Mouse (Mus musculus) liver, adult (tissue): ENCODE data around the gene Gstt3.
A peak's percentile ranks its signal among the peaks of the same experiment; 100 is the strongest.

Source experiments
- GATA4 ChIP-seq: IDR thresholded peaks from 2 replicates; pipeline ENCODE4 v1.6.1; 2014; ENCODE audit warnings: mild to moderate bottlenecking, low read length; ENCODE audit not compliant: insufficient replicate concordance

Gstt3 gene

DNA sequence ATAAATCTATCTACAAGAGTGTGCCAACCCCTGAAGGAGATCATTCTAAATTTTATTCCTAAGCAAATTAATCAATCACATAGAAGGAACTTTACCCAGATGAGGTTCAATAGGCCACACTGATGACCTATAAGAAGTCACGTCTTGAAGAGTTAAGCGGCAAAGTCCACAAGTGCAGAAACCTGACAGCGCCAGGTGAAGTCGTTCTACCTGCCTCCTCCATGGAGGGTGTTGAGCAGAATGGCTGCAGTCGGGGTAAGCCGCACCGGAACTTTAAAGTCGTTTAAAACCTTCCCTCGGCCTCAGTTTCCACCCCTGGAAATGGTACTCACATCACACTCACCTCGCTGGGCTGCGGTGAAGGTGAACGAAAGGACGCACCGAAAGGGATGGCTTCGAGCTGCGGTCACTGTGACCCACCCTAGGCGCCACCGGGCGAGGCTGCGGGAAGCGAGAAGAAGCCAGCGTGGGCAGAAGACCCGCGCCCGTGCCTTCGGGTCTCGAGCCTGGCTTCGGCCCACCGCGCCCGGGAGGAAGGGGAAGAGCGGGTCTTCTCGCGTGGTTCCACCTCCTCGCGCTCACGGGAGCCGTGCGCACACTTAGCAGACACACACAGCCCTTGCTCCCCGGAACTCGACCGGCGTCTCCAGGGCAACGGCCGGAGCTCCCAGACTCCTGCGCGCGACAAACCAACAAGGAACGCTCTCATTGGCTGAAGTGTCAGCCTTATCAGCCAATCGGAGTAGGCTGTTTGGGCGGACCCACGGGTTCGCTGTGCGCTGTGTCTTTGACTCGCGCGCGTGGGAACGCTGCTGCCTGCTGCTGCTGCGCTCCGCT is 17.3 kb downstream of the Gstt3 start, which contains the start of gene Cabin1:
TSS of gene Cabin1 (minus strand) at position 660 of the 837 bp plus-strand sequence.
- peak; percentile 67; the same call in 1 of the 2 replicates for TF ChIP-seq GATA4

DNA sequence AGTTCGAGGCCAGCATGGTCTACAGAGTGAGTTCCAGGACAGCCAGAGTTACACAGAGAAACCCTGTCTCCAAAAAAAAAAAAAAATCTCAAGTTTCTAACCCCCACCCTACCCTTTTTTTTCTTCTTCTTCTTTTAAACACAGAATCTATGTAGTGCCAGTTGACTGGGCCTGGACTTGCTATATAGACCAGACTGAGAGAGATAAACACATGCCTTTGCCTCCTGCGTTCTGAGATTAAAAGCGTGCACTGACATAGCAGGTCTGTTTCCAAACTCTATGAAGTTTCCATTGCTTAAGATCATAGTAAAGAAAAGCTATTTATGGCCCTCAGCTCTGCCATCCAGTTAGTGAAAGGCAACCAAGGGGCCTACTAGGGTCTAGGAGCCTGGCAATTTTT is 18.8 kb downstream of the Gstt3 start:
- TF ChIP-seq GATA4 = no peak

- no peak for TF ChIP-seq GATA4
Observed at GRCm38 (mm10) chr10:75760311-75760710, 20.9 kb downstream of the Gstt3 start.

DNA sequence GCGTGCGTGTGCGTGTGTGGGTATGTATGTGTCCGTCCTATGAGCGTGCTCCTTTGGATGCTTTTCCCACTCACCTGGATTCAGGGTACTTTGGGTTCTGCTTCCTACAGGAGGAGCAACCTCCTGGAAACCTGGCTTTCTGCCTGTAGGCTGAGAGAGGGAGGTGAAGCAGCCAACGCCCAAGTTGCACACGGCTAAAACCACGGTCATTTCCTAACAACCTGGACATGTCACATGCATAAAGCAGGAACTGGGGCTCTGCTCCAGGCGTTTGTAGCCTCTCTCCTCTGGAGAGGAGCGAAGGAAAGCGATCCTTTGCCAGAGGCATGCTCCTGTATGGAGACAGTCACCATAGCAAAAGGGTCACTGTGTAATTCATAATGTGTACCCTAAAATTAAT is 24.5 kb downstream of the Gstt3 start:
- no peak for TF ChIP-seq GATA4

- TF ChIP-seq GATA4 = no peak
Observed at GRCm38 (mm10) chr10:75744017-75744416, 37.2 kb downstream of the Gstt3 start.

- no peak for TF ChIP-seq GATA4
Observed at GRCm38 (mm10) chr10:75743369-75743768, 37.8 kb downstream of the Gstt3 start.

DNA sequence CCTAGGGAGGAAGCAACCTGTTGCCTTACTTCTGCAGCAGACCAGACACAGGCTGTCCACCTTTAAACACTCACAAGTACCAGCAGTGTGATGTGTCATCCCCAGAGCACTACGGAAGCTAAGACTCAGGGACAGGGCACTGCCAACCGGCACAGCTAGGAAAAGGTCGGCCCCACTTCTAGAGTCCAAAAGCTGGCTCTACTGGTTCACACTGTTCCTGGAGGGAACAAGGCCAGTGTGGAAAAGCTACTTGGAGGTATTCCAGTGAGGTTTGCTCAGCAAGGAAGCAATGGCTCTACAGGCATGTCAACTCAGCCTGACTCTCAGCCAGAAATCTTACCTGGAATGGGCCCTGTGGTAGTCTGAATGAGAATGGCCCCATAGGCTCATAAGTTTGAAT is 40.3 kb downstream of the Gstt3 start:
- no peak for TF ChIP-seq GATA4

- no peak for TF ChIP-seq GATA4
Observed at GRCm38 (mm10) chr10:75725449-75725848, 55.8 kb downstream of the Gstt3 start.
